Mouse (Mus musculus) stomach, postnatal 0 days (tissue): Measurements from ENCODE around the gene Zfp612.

ENCODE experiments used
- CTCF ChIP-seq: IDR thresholded peaks from 2 replicates; pipeline ENCODE4 v1.5.1; 2016; ENCODE audit warnings: antibody characterized with exemption, low read depth, mild to moderate bottlenecking, moderate library complexity
- EP300 ChIP-seq: optimal IDR thresholded peaks from 2 replicates; pipeline ENCODE3; 2016; ENCODE audit warnings: antibody characterized with exemption

DNA sequence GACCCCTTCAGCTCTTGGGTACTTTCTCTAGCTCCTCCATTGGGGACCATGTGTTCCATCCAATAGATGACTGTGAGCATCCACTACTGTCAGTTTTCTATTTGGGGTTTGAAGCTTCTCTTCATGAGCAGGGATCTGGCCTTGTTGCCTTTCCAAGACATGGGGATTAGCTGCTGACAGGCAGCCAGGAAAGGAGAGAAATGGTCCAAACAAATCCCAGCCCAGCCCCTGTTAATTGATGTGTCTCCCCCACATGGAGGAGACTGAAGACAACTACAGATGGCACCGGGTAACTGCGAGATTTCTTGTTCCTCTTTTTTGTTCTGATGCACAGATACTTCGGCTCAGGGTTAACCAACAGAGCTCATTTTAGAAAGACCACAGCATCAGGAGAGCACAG, 60.6 kb downstream of the Zfp612 start:
- TF ChIP-seq EP300 (no peak), CTCF (no peak)
